Mouse (Mus musculus) myocyte (in vitro differentiated cells): ENCODE data around the gene Slc25a54. TPM values are rescaled to one million over a fixed set of nuclear protein-coding genes. Genes with fewer than 3 reads are reported as not detected.

Source experiments
- H3K27me3 ChIP-seq: one replicate; pipeline ENCODE4 v1.6.1; 2011; ENCODE audit not compliant: control insufficient read depth, insufficient read depth, insufficient read length
- H3K36me3 ChIP-seq: one replicate; pipeline ENCODE4 v1.6.1; 2011; ENCODE audit not compliant: control insufficient read depth, insufficient read depth
- H3K4me2 ChIP-seq: one replicate; pipeline ENCODE4 v1.6.1; 2011; ENCODE audit warnings: low read depth, control low read depth
- H3K4me3 ChIP-seq: one replicate; pipeline ENCODE4 v1.5.1; 2011; ENCODE audit warnings: mild to moderate bottlenecking, control low read depth, moderate library complexity
- H3K79me2 ChIP-seq: one replicate; pipeline ENCODE4 v1.6.1; 2011; ENCODE audit not compliant: control insufficient read depth, insufficient read depth
- H3ac ChIP-seq: one replicate; pipeline ENCODE4 v1.6.1; 2011; ENCODE audit not compliant: control insufficient read depth, insufficient read length
- CEBPB ChIP-seq: IDR thresholded peaks from 2 replicates; pipeline ENCODE4 v1.6.1; 2011; ENCODE audit warnings: mild to moderate bottlenecking, moderate library complexity; ENCODE audit not compliant: poor library complexity, insufficient read depth, severe bottlenecking
- E2F4 ChIP-seq: IDR thresholded peaks from one replicate; pipeline ENCODE4 v1.6.1; 2011; ENCODE audit warnings: mild to moderate bottlenecking, control low read depth, moderate library complexity; ENCODE audit not compliant: insufficient read depth
- MAX ChIP-seq: IDR thresholded peaks from one replicate; pipeline ENCODE4 v1.6.1; 2011; ENCODE audit warnings: low read depth, mild to moderate bottlenecking, control low read depth
- MYOD1 ChIP-seq, 3 experiments: IDR thresholded peaks; one replicate each; pipeline ENCODE4 v1.6.1; 2011; ENCODE audit warnings: control low read depth in 2 of 3, low read depth in 2 of 3, mild to moderate bottlenecking in 2 of 3, moderate library complexity in 1 of 3; ENCODE audit not compliant: insufficient read length in 2 of 3, control insufficient read depth in 1 of 3
- MYOG ChIP-seq, 3 experiments: IDR thresholded peaks; one replicate each; pipeline ENCODE4 v1.6.1; 2011; ENCODE audit warnings: control low read depth in 2 of 3, low read depth in 2 of 3, mild to moderate bottlenecking in 2 of 3; ENCODE audit not compliant: insufficient read length in 2 of 3, control insufficient read depth in 1 of 3, insufficient read depth in 1 of 3
- POLR2A ChIP-seq: IDR thresholded peaks from one replicate; pipeline ENCODE4 v1.6.1; 2011; ENCODE audit warnings: low read depth, mild to moderate bottlenecking, control low read depth, moderate library complexity; ENCODE audit not compliant: insufficient read length
- POLR2AphosphoS2 ChIP-seq: IDR thresholded peaks from one replicate; pipeline ENCODE4 v1.6.1; 2011; ENCODE audit warnings: low read depth, control low read depth; ENCODE audit not compliant: insufficient read length
- REST ChIP-seq: IDR thresholded peaks from one replicate; pipeline ENCODE4 v1.6.1; 2011; ENCODE audit warnings: mild to moderate bottlenecking, control low read depth, moderate library complexity; ENCODE audit not compliant: insufficient read depth, insufficient read length
- SRF ChIP-seq: IDR thresholded peaks from one replicate; pipeline ENCODE4 v1.6.1; 2011; ENCODE audit warnings: low read depth; ENCODE audit not compliant: control insufficient read depth, insufficient read length
- TCF12 ChIP-seq: IDR thresholded peaks from one replicate; pipeline ENCODE4 v1.6.1; 2011; ENCODE audit warnings: mild to moderate bottlenecking, control low read depth; ENCODE audit not compliant: poor library complexity, insufficient read depth, severe bottlenecking
- TCF3 ChIP-seq: IDR thresholded peaks from one replicate; pipeline ENCODE4 v1.6.1; 2011; ENCODE audit warnings: low read depth, control low read depth; ENCODE audit not compliant: insufficient read length
- USF1 ChIP-seq: IDR thresholded peaks from one replicate; pipeline ENCODE4 v1.6.1; 2011; ENCODE audit warnings: low read depth, mild to moderate bottlenecking, control low read depth, moderate library complexity
- polyA plus RNA-seq: library from polyadenylated mRNA; unstranded; fragments of >200 nt; fragmentation: generic; extraction: Trizol; gene quantifications from one replicate; pipeline ENCODE4 v1.2.1, GENCODE M21; 2012; ENCODE audit warnings: missing spikeins

Gene Slc25a54
- polyA plus RNA-seq, 1 experiment, result 0.02 TPM

GRCm38 (mm10) chr3:109051946-109052331, 28.3 kb upstream of the Slc25a54 start:
- Histone ChIP-seq H3K27me3 (no peaks in the 10 kb centered on the region), H3K36me3 (no peaks in the 10 kb centered on the region), H3K4me3 (no peak overlapping the region), H3K79me2 (no peaks in the 10 kb centered on the region), H3K4me2 (no peak overlapping the region), H3ac (no peak overlapping the region)
- TF ChIP-seq USF1, result no peak
- TF ChIP-seq MAX, result no peak
- no peak for TF ChIP-seq TCF3
- no peak for TF ChIP-seq SRF
- no peak for TF ChIP-seq MYOG (IDR thresholded peaks at IDR 0.05; ENCODE audit: control insufficient read depth in 1 of 3, insufficient read depth in 1 of 3, insufficient read length in 2 of 3, low read depth in 2 of 3)
- TF ChIP-seq CEBPB, result no peak
- TF ChIP-seq MYOD1 (IDR thresholded peaks at IDR 0.05; ENCODE audit: control insufficient read depth in 1 of 3, insufficient read length in 2 of 3, low read depth in 2 of 3), result no peak
- TF ChIP-seq POLR2A, result no peak
- no peak for TF ChIP-seq REST
- TF ChIP-seq POLR2AphosphoS2, result no peak
- TF ChIP-seq TCF12, result no peak
- no peak for TF ChIP-seq E2F4

GRCm38 (mm10) chr3:109059903-109060302, 20.4 kb upstream of the Slc25a54 start:
- no peaks in the 10 kb centered on the region for H3K36me3 ChIP-seq
- H3K79me2 ChIP-seq, result no peaks in the 10 kb centered on the region
- TF ChIP-seq MAX (no peak), USF1 (no peak), TCF12 (no peak), E2F4 (no peak), MYOG (IDR thresholded peaks at IDR 0.05; ENCODE audit: control insufficient read depth in 1 of 3, insufficient read depth in 1 of 3, insufficient read length in 2 of 3, low read depth in 2 of 3) (no peak), TCF3 (no peak), SRF (no peak), POLR2A (no peak), CEBPB (no peak), REST (no peak), MYOD1 (IDR thresholded peaks at IDR 0.05; ENCODE audit: control insufficient read depth in 1 of 3, insufficient read length in 2 of 3, low read depth in 2 of 3) (no peak), POLR2AphosphoS2 (no peak)
- H3K27me3 ChIP-seq, result no peaks in the 10 kb centered on the region
- no peak overlapping the region for H3K4me3 ChIP-seq
- H3ac ChIP-seq, result no peak overlapping the region
- peak overlapping the region; percentile 4 for H3K4me2 ChIP-seq

GRCm38 (mm10) chr3:109062391-109062790, 17.9 kb upstream of the Slc25a54 start:
- Histone ChIP-seq H3K79me2 (no peaks in the 10 kb centered on the region), H3K27me3 (no peaks in the 10 kb centered on the region), H3K4me2 (no peak overlapping the region), H3ac (no peak overlapping the region), H3K4me3 (no peak overlapping the region), H3K36me3 (no peaks in the 10 kb centered on the region)
- TF ChIP-seq POLR2A, result no peak
- no peak for TF ChIP-seq REST
- TF ChIP-seq CEBPB, result no peak
- no peak for TF ChIP-seq TCF12
- TF ChIP-seq USF1, result no peak
- TF ChIP-seq POLR2AphosphoS2, result no peak
- no peak for TF ChIP-seq E2F4
- TF ChIP-seq MAX, result no peak
- TF ChIP-seq SRF, result no peak
- no peak for TF ChIP-seq MYOG (IDR thresholded peaks at IDR 0.05; ENCODE audit: control insufficient read depth in 1 of 3, insufficient read depth in 1 of 3, insufficient read length in 2 of 3, low read depth in 2 of 3)
- TF ChIP-seq TCF3, result no peak
- TF ChIP-seq MYOD1 (IDR thresholded peaks at IDR 0.05; ENCODE audit: control insufficient read depth in 1 of 3, insufficient read length in 2 of 3, low read depth in 2 of 3), result no peak

- TF ChIP-seq REST (no peak), TCF3 (no peak), TCF12 (no peak), MYOG (IDR thresholded peaks at IDR 0.05; ENCODE audit: control insufficient read depth in 1 of 3, insufficient read depth in 1 of 3, insufficient read length in 2 of 3, low read depth in 2 of 3) (no peak)
- Histone ChIP-seq H3ac (no peak overlapping the region), H3K36me3 (no peaks in the 10 kb centered on the region), H3K27me3 (no peaks in the 10 kb centered on the region), H3K4me2 (no peak overlapping the region), H3K4me3 (no peak overlapping the region), H3K79me2 (no peaks in the 10 kb centered on the region)
Measured at GRCm38 (mm10) chr3:109062989-109063388, 17.3 kb upstream of the Slc25a54 start.

GRCm38 (mm10) chr3:109084418-109084817, 4.1 kb downstream of the Slc25a54 start:
- H3K4me2 ChIP-seq, result no peak overlapping the region
- no peak overlapping the region for H3ac ChIP-seq
- no peak overlapping the region for H3K4me3 ChIP-seq
- no peaks in the 10 kb centered on the region for H3K27me3 ChIP-seq
- no peaks in the 10 kb centered on the region for H3K79me2 ChIP-seq
- no peaks in the 10 kb centered on the region for H3K36me3 ChIP-seq
- TF ChIP-seq MYOG (IDR thresholded peaks at IDR 0.05; ENCODE audit: control insufficient read depth in 1 of 3, insufficient read depth in 1 of 3, insufficient read length in 2 of 3, low read depth in 2 of 3) (no peak), POLR2AphosphoS2 (no peak), SRF (no peak), MYOD1 (IDR thresholded peaks at IDR 0.05; ENCODE audit: control insufficient read depth in 1 of 3, insufficient read length in 2 of 3, low read depth in 2 of 3) (no peak), E2F4 (no peak), CEBPB (no peak), POLR2A (no peak), REST (no peak), USF1 (no peak), TCF3 (no peak), TCF12 (no peak)
